Mouse (Mus musculus): ENCODE measurements around the gene Myo19. TPM values are rescaled to one million over a fixed set of nuclear protein-coding genes. Genes with fewer than 3 reads are reported as not detected.
A peak's percentile ranks its signal among the peaks of the same experiment; 100 is the strongest.

Gene Myo19
- polyA plus RNA-seq, 1 experiment from 2014 or later: 5.7 TPM

DNA sequence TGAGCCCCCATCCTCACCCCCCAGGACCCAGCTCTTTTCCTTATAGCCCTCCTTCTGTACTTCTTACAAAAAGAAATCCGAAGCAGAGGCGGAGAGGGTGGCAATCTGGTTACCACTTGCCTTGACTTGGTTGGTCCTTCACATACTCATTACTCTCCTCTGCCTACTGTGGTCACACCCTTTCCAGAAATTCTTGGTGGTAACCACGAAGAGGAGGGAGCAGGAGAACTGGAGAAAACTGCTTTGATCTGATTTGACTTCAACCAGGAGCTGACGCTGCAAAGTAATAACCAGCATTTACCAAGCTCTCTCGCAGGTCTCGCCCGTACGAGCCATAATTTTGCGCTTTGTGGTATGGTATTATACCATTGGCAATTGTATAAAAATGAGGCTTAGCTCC, 1.0 kb downstream of the Myo19 start:
- ATAC-seq (ENCODE audit: low FRiP score, low TSS enrichment) (peak; percentile 40), DNase-seq (ENCODE audit: low spot score) (no peak)
- Histone ChIP-seq H3K27me3 (ENCODE audit: control insufficient read depth, insufficient read depth, low read length) (no peaks in the 10 kb centered on the region), H3K9ac (ENCODE audit: low read length) (peak overlapping the region; percentile 81), H3K9me3 (ENCODE audit: control insufficient read depth, low read length) (no peaks in the 10 kb centered on the region), H3K4me1 (replicated peaks; ENCODE audit: control insufficient read depth, insufficient read depth) (no peaks in the 10 kb centered on the region; the same call in none of the 2 replicates), H3K36me3 (ENCODE audit: control insufficient read depth, insufficient read depth, low read length) (peaks cover 10% of the 10 kb centered on the region; the same call in 1 of the 2 replicates), H3K27ac (replicated peaks) (peak overlapping the region; percentile 92), H3K4me3 (ENCODE audit: low read depth, low read length) (peak overlapping the region; percentile 84), H3K4me2 (replicated peaks; ENCODE audit: low read depth) (peak overlapping the region; percentile 93)
- TF ChIP-seq CTCF (IDR thresholded peaks at IDR 0.05; ENCODE audit: low read depth) (no peak), EP300 (optimal IDR thresholded peaks at IDR 0.05) (no peak)
- WGBS: 39% methylated on average over 9 of the region's 9 CpGs

DNA sequence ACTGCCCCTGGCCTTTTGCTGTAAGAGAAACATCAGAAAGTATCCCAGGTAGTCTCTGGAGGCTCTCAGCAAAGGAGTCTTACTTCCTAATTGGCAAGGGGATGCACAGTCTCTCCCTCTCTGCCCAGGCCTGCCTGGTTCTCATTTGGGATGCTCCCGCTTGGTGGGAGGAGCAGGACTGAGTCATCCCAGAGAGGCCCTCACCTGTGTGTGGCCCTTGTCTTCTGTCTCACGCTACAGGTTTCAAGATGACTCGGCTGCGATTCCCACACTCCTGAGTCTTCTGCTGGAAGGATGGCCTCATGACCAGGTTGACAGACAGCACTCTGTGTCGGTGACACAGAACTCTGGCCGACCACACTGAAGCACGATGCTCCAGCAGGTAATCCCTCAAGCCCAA, 2.4 kb downstream of the Myo19 start:
- ATAC-seq (ENCODE audit: low FRiP score, low TSS enrichment): no peak

DNA sequence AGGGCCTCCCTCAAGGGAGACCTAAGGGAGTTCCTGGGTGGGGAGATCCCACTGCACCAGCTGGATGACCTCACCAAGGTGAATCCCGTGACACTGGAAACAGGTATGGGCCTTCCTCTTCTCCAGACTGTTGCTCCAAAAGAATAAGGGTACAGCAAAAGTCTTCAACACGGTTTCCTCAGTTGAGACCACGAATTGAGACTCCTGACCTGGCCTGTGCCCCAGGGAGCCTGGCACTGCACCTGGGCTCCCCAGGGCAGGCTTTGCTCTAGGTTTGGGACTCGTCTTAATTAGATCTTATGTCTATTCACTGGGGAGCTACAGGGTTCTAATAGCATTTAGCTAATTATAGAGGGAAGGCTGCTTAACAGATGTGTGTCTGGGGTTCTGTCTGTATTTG, 5.3 kb downstream of the Myo19 start:
- TF ChIP-seq EP300 (optimal IDR thresholded peaks at IDR 0.05): no peak
- TF ChIP-seq CTCF (IDR thresholded peaks at IDR 0.05; ENCODE audit: low read depth): no peak
- Histone ChIP-seq H3K27me3 (ENCODE audit: control insufficient read depth, insufficient read depth, low read length) (no peaks in the 10 kb centered on the region), H3K9me3 (ENCODE audit: control insufficient read depth, low read length) (no peaks in the 10 kb centered on the region), H3K4me3 (ENCODE audit: low read depth, low read length) (no peak overlapping the region), H3K27ac (replicated peaks) (no peak overlapping the region), H3K4me1 (replicated peaks; ENCODE audit: control insufficient read depth, insufficient read depth) (no peaks in the 10 kb centered on the region; the same call in 1 of the 2 replicates), H3K4me2 (replicated peaks; ENCODE audit: low read depth) (no peak overlapping the region), H3K9ac (ENCODE audit: low read length) (no peak overlapping the region), H3K36me3 (ENCODE audit: control insufficient read depth, insufficient read depth, low read length) (peaks cover 21% of the 10 kb centered on the region)
- WGBS: 88% methylated on average over 4 of the region's 4 CpGs
- DNase-seq (ENCODE audit: low spot score): no peak
- no peak for ATAC-seq (ENCODE audit: low FRiP score, low TSS enrichment)

More for the DNA sequence above, 2.4 kb downstream of the Myo19 start:
- H3K4me2 ChIP-seq (replicated peaks; ENCODE audit: low read depth): no peak overlapping the region
- no peaks in the 10 kb centered on the region for H3K9me3 ChIP-seq (ENCODE audit: control insufficient read depth, low read length)
- H3K4me3 ChIP-seq (ENCODE audit: low read depth, low read length): no peak overlapping the region
- H3K27me3 ChIP-seq (ENCODE audit: control insufficient read depth, insufficient read depth, low read length): no peaks in the 10 kb centered on the region
- H3K9ac ChIP-seq (ENCODE audit: low read length): no peak overlapping the region
- 84% methylated on average over 7 of the region's 7 CpGs for WGBS
- no peak for TF ChIP-seq EP300 (optimal IDR thresholded peaks at IDR 0.05)
- TF ChIP-seq CTCF (IDR thresholded peaks at IDR 0.05; ENCODE audit: low read depth): no peak
- no peak for DNase-seq (ENCODE audit: low spot score)
- H3K27ac ChIP-seq (replicated peaks): no peak overlapping the region
- no peaks in the 10 kb centered on the region; the same call in none of the 2 replicates for H3K4me1 ChIP-seq (replicated peaks; ENCODE audit: control insufficient read depth, insufficient read depth)
- H3K36me3 ChIP-seq (ENCODE audit: control insufficient read depth, insufficient read depth, low read length): peaks cover 17% of the 10 kb centered on the region

DNA sequence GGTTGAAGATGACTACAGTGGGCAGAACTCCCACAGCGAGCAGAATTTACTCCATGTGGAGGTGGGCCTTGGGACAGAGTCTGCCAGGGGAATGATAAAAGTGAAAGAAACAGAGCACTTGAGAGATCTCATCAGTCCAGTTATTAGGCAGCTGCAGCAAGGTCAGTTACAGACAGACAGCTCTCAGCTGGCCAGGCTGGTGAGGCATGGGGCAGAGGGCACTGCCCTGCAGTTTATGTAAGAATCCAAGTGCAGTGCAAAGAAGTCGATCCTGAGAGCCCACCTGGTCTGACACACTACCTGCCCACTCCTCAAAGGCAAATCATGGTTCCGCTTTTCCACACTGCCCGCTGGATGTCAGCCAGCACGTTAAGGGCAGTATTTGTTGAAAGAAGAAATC, 6.3 kb downstream of the Myo19 start:
- no peaks in the 10 kb centered on the region for H3K9me3 ChIP-seq (ENCODE audit: control insufficient read depth, low read length)
- ATAC-seq (ENCODE audit: low FRiP score, low TSS enrichment) (no peak), DNase-seq (ENCODE audit: low spot score) (no peak)
- H3K27me3 ChIP-seq (ENCODE audit: control insufficient read depth, insufficient read depth, low read length): no peaks in the 10 kb centered on the region
- H3K9ac ChIP-seq (ENCODE audit: low read length): no peak overlapping the region
- peaks cover 21% of the 10 kb centered on the region for H3K36me3 ChIP-seq (ENCODE audit: control insufficient read depth, insufficient read depth, low read length)
- whole genome bisulfite sequencing: 84% methylated on average over 5 of the region's 5 CpGs
- no peak overlapping the region for H3K4me3 ChIP-seq (ENCODE audit: low read depth, low read length)
- H3K27ac ChIP-seq (replicated peaks): no peak overlapping the region
- no peaks in the 10 kb centered on the region; the same call in 1 of the 2 replicates for H3K4me1 ChIP-seq (replicated peaks; ENCODE audit: control insufficient read depth, insufficient read depth)
- no peak overlapping the region for H3K4me2 ChIP-seq (replicated peaks; ENCODE audit: low read depth)
- TF ChIP-seq CTCF (IDR thresholded peaks at IDR 0.05; ENCODE audit: low read depth) (no peak), EP300 (optimal IDR thresholded peaks at IDR 0.05) (no peak)

DNA sequence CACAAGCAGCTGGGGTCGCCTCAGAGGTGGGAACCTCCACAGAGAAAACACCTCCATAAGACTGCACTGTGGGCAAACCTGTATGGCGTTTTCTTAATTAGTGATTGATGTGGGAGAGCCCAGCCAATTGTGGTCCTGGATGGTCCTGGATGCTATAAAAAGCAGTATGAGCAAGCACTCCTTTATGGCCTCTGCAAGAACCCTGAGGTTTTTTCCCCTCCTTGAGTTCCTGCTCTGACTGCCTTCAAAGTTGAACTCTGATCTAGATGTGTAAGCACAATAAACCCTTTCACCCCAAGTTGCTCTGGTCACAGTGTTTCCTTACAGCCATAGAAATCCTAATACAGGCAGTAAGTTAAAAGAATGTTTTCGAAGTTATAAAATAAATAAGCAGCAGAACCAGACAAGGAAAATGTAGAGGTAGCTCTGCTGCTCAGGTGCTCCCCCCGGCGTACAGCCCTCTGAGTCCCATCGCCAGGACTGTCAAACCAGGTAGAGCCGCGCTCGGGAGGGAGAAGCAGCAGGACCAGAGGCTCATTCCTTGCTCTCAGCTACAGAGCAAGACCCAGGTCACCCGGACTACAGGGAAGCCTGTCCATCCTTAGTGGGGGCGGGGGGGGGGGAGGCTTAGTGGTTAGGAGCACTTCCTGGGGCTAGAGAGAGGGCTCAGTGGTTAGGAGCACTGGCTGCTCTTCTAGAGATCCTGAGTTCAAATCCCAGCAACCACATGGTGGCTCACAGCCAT, 7.0 kb downstream of the Myo19 start:
- ATAC-seq (ENCODE audit: low FRiP score, low TSS enrichment): peak; percentile 53; the same call in 1 of the 2 replicates
- TF ChIP-seq CTCF (IDR thresholded peaks at IDR 0.05; ENCODE audit: low read depth) (no peak), EP300 (optimal IDR thresholded peaks at IDR 0.05) (no peak)
- no peak for DNase-seq (ENCODE audit: low spot score)

DNA sequence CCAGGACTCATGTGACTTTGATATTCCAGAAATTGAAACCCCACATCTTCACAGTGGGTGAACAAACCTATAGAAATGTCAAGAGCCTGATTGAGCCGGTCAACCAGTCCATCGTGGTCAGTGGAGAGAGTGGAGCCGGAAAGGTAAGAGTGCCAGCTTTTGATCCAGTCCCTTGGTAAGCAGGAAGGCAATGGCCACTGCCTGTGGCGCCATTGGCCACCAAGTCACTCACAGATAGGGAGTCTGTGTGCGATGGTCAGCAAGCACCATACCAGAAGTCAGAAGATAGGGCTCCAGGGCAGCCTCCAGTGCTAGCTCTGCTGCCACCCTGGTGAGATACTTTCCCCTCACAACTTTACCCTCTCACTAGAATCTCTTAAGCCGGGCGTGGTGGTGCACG, 8.1 kb downstream of the Myo19 start:
- no peak overlapping the region for H3K9ac ChIP-seq (ENCODE audit: low read length)
- H3K36me3 ChIP-seq (ENCODE audit: control insufficient read depth, insufficient read depth, low read length): peaks cover 24% of the 10 kb centered on the region
- no peak overlapping the region for H3K4me3 ChIP-seq (ENCODE audit: low read depth, low read length)
- WGBS: 96% methylated on average over 8 of the region's 8 CpGs
- no peak overlapping the region for H3K4me2 ChIP-seq (replicated peaks; ENCODE audit: low read depth)
- H3K4me1 ChIP-seq (replicated peaks; ENCODE audit: control insufficient read depth, insufficient read depth): no peaks in the 10 kb centered on the region
- H3K27ac ChIP-seq (replicated peaks): no peak overlapping the region
- ATAC-seq (ENCODE audit: low FRiP score, low TSS enrichment): no peak
- no peaks in the 10 kb centered on the region for H3K9me3 ChIP-seq (ENCODE audit: control insufficient read depth, low read length)
- no peaks in the 10 kb centered on the region for H3K27me3 ChIP-seq (ENCODE audit: control insufficient read depth, insufficient read depth, low read length)
- no peak for DNase-seq (ENCODE audit: low spot score)
- no peak for TF ChIP-seq CTCF (IDR thresholded peaks at IDR 0.05; ENCODE audit: low read depth)
- TF ChIP-seq EP300 (optimal IDR thresholded peaks at IDR 0.05): no peak

More for the DNA sequence above, 7.0 kb downstream of the Myo19 start:
- no peak overlapping the region for H3K9ac ChIP-seq (ENCODE audit: low read length)
- 88% methylated on average over 11 of the region's 11 CpGs for WGBS
- H3K27me3 ChIP-seq (ENCODE audit: control insufficient read depth, insufficient read depth, low read length): no peaks in the 10 kb centered on the region
- no peaks in the 10 kb centered on the region for H3K4me1 ChIP-seq (replicated peaks; ENCODE audit: control insufficient read depth, insufficient read depth)
- no peaks in the 10 kb centered on the region for H3K9me3 ChIP-seq (ENCODE audit: control insufficient read depth, low read length)
- no peak overlapping the region for H3K4me2 ChIP-seq (replicated peaks; ENCODE audit: low read depth)
- no peak overlapping the region for H3K4me3 ChIP-seq (ENCODE audit: low read depth, low read length)
- no peak overlapping the region for H3K27ac ChIP-seq (replicated peaks)
- H3K36me3 ChIP-seq (ENCODE audit: control insufficient read depth, insufficient read depth, low read length): peaks cover 24% of the 10 kb centered on the region
